Mouse (Mus musculus): ENCODE measurements around the gene Cdk14.

GRCm38 (mm10) chr5:5246534-5247175 is 173.5 kb downstream of the Cdk14 start:
- TF ChIP-seq CTCF (IDR thresholded peaks at IDR 0.05) (no peak), EP300 (IDR thresholded peaks at IDR 0.05) (no peak)
